Mouse (Mus musculus) thymus, postnatal 4 days (tissue): Measurements from ENCODE around the gene Aqp2.

ENCODE experiments used
- DNase-seq: peaks from one replicate; pipeline ENCODE4 v3.0.0; 2021

Aqp2 gene

DNA sequence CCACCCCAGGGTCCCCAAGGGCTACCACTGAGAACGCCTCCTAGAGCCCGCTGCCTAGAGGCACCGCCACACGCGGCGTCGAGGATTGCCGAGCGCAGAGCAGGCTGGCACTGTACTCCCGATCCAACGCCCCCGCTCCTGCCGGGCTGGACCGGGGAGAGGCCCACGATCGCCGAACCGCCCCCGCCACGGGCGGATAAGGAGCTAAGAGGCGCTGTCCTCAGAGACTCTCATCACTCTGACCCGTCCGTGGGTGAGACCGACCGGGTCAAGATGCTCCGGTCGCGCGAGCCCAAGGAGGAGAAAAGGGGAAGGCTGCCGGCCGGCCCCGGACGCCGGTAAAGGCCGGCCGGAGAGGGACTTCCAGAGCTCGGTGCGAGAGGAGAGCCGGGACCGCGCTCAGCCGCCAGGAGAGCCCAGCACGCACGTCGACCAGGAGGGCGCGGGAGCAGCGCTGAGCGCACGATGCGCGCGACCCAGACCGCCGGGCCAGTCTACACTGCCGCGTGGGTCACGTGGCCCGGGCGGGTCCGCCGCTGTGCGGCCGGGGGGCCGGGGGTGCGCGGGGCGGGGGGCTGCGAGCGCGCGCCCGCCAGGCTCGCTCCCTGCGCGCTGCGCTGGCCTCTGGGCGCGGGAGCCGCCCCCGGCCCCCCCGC is 11.7 kb downstream of the Aqp2 start, which contains the start of gene Aqp5:
TSS of gene Aqp5 (plus strand) at position 354 of the 656 bp plus-strand sequence.
- peak; percentile 18 for DNase-seq

DNA sequence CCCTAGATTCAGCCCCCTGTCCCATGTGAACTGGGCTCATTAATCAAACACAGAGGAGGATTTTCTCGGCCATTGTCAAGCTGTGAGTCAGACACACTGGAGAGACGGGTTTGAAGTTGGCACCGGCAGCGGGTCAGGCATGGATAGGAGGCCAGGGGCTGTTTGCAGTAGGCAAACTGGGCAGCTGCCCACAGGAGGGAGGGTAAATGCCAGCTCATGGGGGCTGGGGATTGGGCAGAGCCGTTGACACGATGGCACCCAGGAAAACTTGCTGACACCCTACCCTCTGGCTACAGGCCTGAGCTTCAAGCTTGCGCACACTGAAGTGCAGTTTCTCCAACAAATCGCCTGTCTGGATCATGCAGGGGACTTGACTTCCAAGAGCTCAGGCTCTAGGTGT is 13.3 kb downstream of the Aqp2 start:
- no peak for DNase-seq

DNA sequence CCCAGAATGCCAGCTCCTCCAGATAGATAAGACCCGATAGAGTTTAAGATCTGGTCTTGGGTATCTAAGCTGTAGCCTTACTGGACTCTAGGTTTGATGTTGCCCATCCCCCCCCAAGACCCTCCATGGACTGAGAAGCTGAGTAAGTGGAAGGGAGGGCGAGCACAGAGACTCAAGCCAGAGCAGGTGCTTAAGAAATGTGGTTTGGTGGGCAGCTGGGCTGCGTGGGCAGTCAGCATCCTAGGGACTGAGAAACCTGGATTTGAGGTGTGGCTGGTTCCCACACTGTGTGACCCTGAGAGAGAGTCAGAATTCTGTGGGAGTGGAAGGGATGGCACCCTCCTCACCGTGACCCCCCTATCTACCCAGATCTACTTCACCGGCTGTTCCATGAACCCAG is 14.0 kb downstream of the Aqp2 start:
- no peak for DNase-seq

DNA sequence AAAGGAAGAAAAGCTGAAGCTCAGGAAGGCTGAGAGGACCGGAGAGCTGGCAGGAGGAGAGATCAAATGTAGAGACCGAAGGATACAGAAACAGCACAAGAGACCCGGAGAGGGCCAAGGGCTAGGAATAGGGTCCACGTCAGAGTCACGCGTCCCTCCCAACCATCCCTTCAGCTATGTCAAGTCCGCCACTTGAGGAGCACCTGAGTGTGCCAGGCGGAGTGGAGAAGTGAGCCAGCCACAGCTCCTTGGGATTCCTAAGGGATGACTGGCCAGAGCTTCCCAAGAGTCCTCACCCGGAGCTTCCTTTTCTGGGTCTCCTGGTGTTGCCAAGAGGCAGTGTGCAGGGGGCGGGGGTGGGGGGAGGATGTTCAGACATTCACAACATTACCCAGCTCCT is 16.1 kb downstream of the Aqp2 start:
- DNase-seq: no peak

DNA sequence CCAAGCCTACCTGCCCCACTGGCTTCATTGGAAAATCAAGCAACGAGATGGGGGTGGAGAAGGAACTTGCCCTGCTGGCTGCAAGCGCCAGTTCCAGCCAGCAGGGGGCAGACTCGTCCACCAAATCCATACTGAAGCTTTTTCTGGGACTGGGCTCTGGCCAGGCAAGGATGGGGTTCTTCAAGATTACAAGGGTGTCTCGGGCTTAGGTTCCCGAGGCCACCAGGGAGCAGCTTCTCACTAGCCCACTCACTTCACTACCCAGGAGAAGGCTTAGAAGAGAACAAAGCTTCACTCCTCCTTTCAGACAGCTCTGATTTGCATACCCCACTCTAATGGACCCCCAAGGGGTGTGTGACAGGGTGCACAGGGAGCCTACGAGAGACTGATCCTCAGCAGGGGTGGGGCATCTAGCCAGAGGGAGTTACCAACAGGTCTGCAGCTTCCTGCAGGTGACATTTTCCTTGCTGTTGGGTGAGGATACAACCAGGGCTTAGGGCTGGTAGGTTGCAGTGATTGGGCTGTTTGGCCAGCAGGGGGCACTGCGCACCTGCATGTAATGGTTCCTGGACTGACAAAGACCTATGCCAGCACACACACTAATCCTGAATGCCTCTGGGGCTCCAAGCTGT is 17.3 kb downstream of the Aqp2 start:
- peak; percentile 89 for DNase-seq

DNA sequence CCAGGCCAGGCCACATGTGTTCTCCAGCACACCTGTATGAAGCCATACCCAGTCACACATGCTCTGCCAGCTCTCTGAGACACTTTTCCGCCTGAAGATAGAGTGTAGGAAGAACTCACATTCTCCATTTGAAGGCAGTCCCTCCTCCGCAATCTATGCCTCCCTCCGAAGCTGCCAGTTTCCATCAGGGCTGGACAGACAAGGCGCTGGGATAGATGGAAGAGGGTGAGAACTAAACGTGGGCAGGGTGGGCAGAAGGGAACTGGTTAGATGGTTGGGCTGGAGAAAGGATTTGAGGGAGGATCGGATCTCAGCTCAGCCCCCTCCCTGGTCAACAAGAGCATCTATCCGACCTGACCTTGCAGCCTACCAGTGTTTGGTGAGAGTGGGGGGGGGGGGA is 18.0 kb downstream of the Aqp2 start:
- no peak for DNase-seq

DNA sequence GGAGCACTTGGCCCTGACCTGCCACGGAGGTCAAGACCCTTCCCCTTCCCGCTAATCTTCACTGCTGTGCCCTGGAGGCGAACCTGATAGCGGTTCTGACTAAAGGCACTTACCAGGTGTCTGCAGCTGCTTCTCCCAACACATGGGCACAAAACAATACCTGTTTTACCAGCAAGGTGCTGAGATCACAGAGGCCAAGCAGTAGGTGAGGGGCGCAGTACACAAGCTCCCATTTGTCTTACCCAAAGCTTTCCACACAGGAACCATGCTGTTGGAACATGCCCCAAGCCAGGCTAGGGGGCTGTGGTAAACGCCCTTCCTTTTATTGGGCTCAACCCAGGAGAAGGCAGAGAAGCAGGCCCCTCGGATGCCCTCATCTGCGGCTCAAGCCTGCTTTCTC is 18.7 kb downstream of the Aqp2 start:
- DNase-seq: no peak

DNA sequence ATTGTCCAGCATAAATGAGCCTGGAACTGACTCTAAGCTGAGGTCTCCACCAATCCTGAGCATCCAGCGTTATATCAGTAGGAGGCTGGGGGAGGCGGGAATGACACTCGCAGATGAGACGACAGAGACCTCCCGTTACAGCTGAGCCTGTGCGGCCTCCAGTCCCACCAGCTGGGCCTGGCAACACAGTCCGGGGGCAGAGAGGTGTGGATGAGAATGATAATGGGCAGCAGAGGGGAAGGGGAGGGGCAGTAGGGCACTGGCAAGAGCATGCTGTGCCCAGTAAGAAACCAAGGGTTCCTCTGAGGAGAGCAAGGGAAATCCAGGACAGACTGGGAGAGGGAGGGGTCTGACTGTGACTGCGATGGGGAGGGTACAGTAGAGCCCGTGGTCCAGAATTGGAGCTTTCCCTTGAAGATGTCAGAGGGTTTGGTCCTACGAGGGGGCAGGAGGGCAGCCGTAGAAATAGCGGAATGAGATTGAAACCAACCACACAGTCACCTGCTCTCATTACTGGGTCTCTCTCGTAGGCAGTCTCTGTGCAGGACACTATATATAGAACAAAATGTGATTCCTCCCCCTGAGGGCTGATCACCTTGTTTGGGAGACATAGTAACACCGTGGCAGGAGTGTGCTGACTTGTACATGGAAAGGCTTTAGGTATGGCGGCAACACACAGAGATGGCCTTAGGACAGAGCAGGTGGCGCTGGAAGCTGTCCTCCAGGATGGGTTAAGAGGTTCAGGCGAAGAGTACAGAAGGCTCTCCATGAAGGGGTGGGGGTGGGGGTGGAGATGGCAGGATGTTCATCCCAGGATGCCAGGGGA is 20.6 kb downstream of the Aqp2 start:
- no peak for DNase-seq

DNA sequence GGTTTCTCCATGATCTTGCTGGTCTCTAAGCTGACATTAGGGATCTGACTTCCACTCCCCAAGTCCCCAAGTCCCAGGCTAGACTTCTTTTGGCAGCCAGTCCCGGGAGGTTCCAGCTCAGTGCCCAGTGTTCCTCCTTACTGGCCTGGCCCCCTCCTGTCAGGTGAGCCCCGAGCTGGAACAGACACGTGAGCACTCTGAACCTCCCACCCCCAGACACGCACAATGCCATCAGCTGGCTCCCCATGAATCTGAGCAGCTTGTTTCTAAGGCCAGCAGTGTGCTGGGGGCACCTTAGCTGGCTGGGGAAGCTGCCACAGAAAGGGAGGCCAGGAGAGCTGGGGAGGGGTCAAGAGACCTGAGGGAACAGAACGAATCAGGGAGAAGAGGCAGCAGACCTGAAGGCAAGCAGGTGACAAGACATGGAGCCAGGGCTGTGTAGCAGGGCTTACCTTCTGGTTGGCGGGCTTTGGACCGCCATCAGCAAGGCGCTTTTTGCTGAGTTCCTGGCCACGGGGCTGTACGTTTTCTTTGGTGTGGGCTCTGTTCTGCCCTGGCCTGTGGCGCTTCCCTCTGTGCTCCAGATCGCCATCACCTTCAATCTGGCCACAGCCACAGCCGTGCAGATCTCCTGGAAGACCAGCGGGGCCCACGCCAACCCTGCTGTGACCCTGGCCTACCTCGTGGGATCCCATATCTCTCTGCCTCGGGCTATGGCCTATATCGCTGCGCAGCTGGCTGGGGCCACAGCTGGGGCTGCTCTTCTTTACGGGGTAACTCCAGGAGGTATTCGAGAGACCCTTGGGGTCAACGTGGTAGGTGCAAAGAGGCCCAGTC is 22.3 kb downstream of the Aqp2 start, which contains the start of gene Aqp6:
TSS of gene Aqp6 (plus strand) at position 415 of the 837 bp plus-strand sequence.
- DNase-seq: no peak

DNA sequence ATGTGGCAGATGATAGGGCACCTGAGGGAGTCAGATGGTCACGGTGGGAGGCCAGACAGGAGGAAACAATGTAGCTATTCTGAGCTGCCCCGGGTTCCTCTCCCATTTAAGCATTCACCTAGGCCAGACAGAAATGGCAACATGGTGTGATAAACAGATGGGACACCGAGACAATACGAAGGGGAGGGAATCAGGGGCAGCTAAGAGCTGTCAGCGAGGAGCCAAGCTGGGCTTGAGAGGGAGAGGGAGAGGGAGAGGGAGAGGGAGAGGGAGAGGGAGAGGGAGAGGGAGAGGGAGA is 22.9 kb downstream of the Aqp2 start:
- no peak for DNase-seq

DNA sequence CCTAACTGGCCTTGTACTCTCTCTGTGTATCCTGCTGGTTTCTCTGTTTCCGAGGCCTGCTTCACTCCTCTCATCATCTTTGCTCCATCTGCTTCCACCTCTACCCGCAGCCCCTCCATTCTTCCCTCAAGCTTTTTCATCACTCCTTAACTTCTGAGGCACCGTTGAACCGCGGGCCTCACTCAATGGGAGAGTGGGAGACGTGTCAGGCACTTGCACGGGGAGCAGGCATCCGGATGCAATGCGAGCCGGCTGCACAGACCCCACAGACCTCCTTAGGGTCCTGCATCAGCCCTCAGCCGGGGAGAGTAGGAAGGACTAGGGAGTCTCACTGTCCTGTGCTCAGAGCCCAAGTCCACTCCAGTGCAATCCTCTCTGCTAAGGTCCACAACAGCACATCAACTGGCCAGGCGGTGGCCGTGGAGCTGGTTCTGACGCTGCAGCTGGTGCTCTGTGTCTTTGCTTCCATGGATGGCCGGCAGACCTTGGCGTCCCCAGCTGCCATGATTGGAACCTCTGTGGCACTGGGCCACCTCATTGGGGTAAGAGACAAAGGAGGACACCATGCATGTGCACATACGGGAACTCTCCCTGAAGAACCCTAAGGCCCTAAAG is 23.5 kb downstream of the Aqp2 start:
- no peak for DNase-seq

DNA sequence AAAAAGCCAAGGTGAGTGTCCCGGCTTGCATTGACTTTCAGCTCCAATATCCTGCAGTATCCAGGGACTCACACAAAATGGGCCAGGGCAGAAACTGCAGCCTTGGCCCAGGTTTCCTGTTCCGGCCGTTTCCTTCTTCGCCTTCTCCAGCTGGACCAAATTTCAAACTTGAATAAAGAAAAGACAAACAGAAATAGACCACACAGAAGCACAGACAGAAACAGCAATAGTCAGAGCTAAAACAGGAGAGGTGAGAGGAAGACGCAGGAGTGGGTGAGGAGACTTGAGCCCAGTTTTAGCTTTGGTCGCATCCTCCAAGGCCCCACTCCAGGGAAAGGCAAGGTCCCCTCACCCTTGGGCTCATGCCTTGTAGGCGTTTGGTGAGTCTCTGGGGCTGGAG is 24.4 kb downstream of the Aqp2 start:
- no peak for DNase-seq

DNA sequence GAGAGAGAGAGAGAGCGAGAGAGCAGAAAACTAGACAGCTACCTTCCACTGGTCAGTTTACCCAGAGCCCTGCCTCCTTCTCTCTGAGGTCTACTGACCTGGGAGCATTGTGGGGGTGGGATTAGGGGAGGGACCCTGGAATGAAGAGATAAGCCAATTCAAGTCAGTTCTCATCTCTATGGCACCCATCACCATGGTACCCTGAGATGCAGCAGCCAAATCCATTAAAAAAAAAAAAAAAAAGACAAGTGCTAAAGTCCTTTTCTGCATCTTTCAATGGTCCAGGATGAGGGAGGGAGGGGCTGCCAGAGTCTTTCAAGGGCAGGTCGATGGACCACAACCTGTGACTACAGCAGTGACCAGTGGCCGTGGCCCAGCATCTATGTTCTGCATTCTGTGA is 26.7 kb downstream of the Aqp2 start:
- DNase-seq: no peak

DNA sequence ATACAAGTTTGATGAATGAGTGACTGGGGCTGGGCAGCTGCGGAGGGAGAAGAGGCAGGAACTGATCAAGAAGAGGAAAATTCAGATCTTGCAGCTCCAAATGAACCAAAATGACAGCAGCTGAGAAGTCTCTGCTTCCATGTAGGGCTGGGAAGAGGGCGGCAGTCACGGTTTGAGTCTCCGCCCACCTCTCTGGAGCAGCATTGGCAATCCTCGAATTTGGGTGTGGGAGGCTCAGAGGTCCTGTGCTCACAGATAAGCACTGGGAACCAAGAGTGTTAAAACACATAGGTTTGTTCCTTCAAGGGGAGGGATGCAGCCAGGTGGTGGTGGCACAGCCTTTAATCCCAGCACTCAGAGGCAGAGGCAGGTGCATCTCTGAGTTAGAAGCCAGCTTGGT is 27.7 kb downstream of the Aqp2 start:
- no peak for DNase-seq

DNA sequence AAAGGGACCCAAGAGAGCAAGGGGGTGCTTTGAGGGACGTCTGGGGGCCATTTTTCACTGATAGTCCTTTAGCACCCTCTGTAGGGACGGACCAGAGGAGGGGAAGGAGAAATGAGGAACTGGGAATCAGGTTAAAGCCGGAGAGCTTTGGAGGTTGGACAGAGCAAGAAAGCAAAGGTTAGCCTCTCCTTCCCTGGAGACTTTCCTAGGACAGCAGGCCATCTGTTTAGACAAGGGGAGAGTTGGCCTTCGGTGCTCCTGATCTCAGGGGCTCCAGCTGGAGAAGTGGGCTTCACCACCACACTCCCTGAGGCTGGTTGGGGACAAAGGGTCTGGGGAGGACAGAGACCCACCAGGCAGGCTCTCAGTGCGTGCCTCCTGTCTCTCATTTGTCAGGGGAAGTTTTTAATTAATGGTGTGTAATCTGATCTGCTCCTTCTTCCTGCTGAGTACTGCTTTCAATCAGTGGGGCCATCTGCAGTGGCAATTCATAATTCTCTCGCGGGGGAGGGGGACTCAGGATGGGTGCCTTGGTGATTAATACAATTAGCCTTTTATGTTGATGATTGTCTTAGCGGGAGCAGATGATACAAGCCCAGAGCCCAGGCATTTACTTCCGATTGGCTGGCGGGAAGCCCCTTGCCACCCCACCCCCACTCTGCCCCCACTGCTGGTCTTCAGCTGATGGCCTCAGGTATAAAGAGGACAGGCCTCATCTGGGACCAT is 28.7 kb downstream of the Aqp2 start:
- no peak for DNase-seq

DNA sequence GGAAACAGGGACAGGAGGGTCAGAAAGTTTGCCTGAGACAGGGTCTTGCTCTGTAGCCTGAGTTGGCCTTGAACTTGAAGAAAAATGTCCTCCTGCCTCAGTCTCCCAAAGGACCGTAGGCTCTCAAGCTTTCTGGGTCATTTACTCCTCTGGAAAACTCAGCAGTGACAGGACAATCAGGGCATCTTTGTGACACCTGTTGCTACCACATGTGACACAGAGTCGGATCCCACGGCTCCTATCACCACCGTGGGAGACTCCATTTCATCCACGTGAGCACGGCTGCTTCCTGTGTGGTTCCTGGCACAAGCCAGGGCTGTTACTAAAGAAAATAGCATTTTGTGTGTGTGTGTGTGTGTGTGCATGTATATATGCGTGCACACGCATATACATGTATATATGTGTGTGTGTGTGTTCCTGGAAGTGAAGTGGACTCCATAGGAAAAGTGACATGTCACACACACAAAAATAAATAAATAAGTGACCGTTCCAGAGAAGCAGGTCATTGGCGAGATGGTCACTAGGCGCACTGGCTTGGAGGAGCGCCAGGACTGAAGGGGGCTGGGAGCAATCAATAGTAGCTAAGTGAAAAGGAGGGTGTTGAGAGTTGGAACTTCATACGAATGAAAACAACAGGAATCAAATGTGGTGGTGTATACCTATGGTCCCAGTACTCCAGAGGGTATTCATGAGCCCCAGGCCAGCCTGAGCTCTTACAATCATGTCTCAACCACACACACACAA is 29.7 kb downstream of the Aqp2 start:
- DNase-seq: no peak

DNA sequence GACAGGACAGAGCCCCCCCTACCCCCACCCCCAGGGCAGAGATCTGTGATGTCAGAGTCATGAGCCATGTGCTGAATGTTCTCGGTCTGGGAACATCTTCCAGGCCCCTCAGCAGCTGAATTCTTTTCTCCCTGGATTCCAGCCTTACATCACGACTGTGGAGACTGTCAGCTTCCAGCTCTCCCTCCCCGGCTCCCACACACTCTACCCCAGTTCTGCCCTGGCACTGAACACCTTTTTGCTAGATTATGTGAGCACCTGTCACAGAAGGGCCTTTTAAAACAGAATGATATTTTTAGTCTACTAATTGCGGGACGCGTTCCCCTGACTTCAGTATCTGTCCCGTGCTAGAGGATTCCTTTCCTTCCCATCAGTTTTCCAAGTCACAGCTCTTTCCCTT is 32.7 kb downstream of the Aqp2 start:
- no peak for DNase-seq

DNA sequence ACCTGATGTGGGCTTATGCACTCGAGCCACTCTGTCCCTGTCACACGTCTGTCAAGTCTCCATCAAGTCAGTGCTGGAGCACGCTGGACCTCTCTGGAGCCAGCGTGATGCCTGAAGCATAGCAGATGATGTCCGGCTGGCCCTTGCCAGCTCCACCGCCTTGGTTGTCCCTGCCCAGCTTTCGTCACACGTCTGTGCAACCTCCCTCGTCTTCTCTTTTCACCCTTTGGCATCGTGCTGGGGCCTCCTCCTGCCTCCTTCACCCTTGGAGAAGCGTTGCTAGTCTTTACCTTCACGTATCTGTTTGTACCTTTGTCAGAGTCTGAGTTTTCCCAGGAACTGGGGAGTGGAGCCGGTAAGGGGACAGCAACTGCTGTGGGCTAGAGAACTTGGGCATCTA is 35.4 kb downstream of the Aqp2 start:
- no peak for DNase-seq

DNA sequence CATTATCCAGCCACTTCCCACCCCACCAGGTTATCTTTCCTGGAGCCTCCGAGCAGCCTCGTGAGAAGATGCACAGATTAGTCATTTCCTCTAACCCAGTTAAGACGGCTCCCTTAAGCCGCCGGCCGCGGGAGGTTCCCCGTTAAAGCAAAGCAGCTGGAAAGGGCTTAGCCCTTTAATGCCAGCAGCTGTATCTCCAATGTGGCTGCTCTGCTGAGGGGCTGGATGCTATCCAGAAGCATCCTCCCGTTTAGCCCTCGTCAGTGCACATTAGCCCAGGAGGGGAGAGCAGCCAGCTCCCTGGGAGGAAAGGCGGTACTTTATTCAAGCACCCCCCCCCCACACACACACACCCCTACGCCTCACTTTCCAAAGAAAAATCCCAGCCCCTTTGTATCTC is 35.9 kb downstream of the Aqp2 start:
- no peak for DNase-seq

DNA sequence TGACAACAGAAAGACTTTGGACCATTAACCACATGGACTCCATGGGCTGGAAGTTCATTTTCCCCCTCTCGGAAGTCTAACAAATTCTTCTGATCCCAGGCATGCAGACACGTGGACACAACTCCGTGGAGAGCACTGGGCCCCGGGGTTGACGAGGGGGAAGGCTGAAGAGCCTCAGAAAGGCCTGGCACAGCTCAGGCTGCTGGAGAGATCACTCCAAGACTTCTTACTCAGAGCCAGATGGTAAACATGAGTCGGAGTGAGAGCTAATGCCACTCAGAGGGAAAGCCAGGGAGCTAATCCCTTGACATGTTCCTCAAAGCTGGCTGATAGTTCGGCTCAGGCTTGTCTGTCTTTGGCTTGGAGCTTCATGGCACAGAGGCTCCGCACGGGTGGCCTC is 36.4 kb downstream of the Aqp2 start:
- no peak for DNase-seq

DNA sequence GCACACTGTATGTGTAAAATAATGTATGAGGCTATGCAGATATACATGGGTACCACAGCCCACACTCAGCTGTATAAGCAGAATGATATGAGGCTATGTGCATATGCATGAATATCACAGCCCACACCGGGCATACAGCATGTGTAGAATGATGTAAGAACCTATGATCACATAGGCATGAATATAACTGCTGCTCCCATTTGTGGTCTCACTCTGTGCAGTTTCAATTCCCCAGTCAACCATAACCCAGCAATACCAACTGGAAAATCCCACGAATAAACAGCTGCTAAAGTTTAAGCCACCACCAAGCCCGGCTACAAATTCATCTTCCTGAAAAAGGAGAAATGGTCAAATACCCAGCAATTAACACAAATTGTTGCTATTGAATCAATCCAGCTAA is 39.7 kb downstream of the Aqp2 start:
- no peak for DNase-seq
